Mouse (Mus musculus) CH12.LX (cell line): Measurements from ENCODE around the gene Hsd17b7. TPM values are rescaled to one million over a fixed set of nuclear protein-coding genes. Genes with fewer than 3 reads are reported as not detected.

ENCODE experiments used
- DNase-seq: peaks from one replicate; pipeline ENCODE4 v3.0.0-alpha.2; 2013; ENCODE audit errors: extremely low read depth
- H3K27ac ChIP-seq: 2 replicates; pipeline ENCODE4 v1.5.1; 2012; ENCODE audit warnings: low read depth, mild to moderate bottlenecking, control low read depth, moderate library complexity; ENCODE audit not compliant: insufficient read depth
- H3K27me3 ChIP-seq: replicated peaks from 2 replicates; pipeline ENCODE3; 2012; ENCODE audit warnings: inconsistent platforms
- H3K36me3 ChIP-seq, 2 experiments: replicated peaks in 1 of 2; 2 replicates each; pipeline versions ENCODE3 to v1.6.1; 2012; ENCODE audit warnings: inconsistent platforms in 1 of 2, low read length in 1 of 2, mild to moderate bottlenecking in 1 of 2, mixed read lengths in 1 of 2, moderate library complexity in 1 of 2; ENCODE audit not compliant: control insufficient read depth in 1 of 2, insufficient read depth in 1 of 2
- H3K4me1 ChIP-seq, 2 experiments: 2 replicates each; pipeline ENCODE4 v1.6.1; 2012; ENCODE audit warnings: inconsistent platforms in 1 of 2, moderate library complexity in 1 of 2; ENCODE audit not compliant: insufficient read depth in 2 of 2, control insufficient read depth in 1 of 2
- H3K4me2 ChIP-seq: 2 replicates; pipeline ENCODE4 v1.6.1; 2012; ENCODE audit warnings: low read depth, mild to moderate bottlenecking, control low read depth; ENCODE audit not compliant: poor library complexity, insufficient read depth, severe bottlenecking
- H3K4me3 ChIP-seq, 3 experiments: fragments of 150-350 bp in 1 of 3; sonication (generic) in 1 of 3; replicated peaks in 1 of 3; 2 replicates each; pipeline versions ENCODE3 to v1.5.1; 2011 to 2012; ENCODE audit warnings: low read depth in 2 of 3, low read length in 2 of 3, mild to moderate bottlenecking in 2 of 3, moderate library complexity in 2 of 3, control low read depth in 1 of 3, improper control_type of control experiment in 1 of 3, inconsistent platforms in 1 of 3, mixed read lengths in 1 of 3; ENCODE audit not compliant: poor library complexity in 1 of 3
- H3K79me2 ChIP-seq: replicated peaks from 2 replicates; pipeline ENCODE4 v1.6.1; 2012; ENCODE audit warnings: mild to moderate bottlenecking, moderate library complexity; ENCODE audit not compliant: control insufficient read depth, poor library complexity, insufficient read depth, severe bottlenecking; ENCODE audit errors: extremely low read depth
- H3K9ac ChIP-seq: 2 replicates; pipeline ENCODE4 v1.6.1; 2012; ENCODE audit warnings: low read depth, mild to moderate bottlenecking, control low read depth, moderate library complexity; ENCODE audit not compliant: insufficient read depth
- H3K9me3 ChIP-seq: replicated peaks from 2 replicates; pipeline ENCODE3; 2012; ENCODE audit warnings: low read length, inconsistent platforms, mixed read lengths
- BHLHE40 ChIP-seq: IDR thresholded peaks from 2 replicates; pipeline ENCODE4 v1.6.1; 2011; ENCODE audit warnings: mild to moderate bottlenecking, low read depth, low read length, improper control_type of control experiment
- CHD1 ChIP-seq: IDR thresholded peaks from 2 replicates; pipeline ENCODE4 v1.6.1; 2012; ENCODE audit warnings: low read depth, low read length, improper control_type of control experiment, inconsistent platforms
- CHD2 ChIP-seq: IDR thresholded peaks from 2 replicates; pipeline ENCODE4 v1.6.1; 2011; ENCODE audit warnings: low read length, improper control_type of control experiment
- CTCF ChIP-seq, 2 experiments: IDR thresholded peaks in 1 of 2; conservative IDR thresholded peaks in 1 of 2; 2 replicates each; pipeline ENCODE4 v1.5.1; 2011 to 2012; ENCODE audit warnings: low read depth in 2 of 2, low read length in 2 of 2, improper control_type of control experiment in 1 of 2, inconsistent platforms in 1 of 2, mild to moderate bottlenecking in 1 of 2, moderate library complexity in 1 of 2
- E2F4 ChIP-seq: IDR thresholded peaks from 2 replicates; pipeline ENCODE4 v1.6.1; 2011; ENCODE audit warnings: low read depth, low read length, improper control_type of control experiment; ENCODE audit not compliant: insufficient replicate concordance
- ELF1 ChIP-seq: IDR thresholded peaks from 2 replicates; pipeline ENCODE4 v1.6.1; 2014; ENCODE audit warnings: low read depth, mild to moderate bottlenecking, inconsistent platforms, low read length, improper control_type of control experiment
- EP300 ChIP-seq: IDR thresholded peaks from 2 replicates; pipeline ENCODE4 v1.6.1; 2011; ENCODE audit warnings: low read length, improper control_type of control experiment
- ETS1 ChIP-seq: conservative IDR thresholded peaks from 2 replicates; pipeline ENCODE4 v1.6.1; 2012; ENCODE audit warnings: low read depth, mild to moderate bottlenecking, inconsistent platforms, low read length, improper control_type of control experiment, moderate library complexity
- GABPA ChIP-seq: IDR thresholded peaks from 2 replicates; pipeline ENCODE4 v1.6.1; 2012; ENCODE audit warnings: low read depth, low read length, improper control_type of control experiment, inconsistent platforms; ENCODE audit not compliant: insufficient replicate concordance
- HCFC1 ChIP-seq: IDR thresholded peaks from 2 replicates; pipeline ENCODE4 v1.6.1; 2012; ENCODE audit warnings: low read depth, mild to moderate bottlenecking, inconsistent platforms, low read length, improper control_type of control experiment
- IRF4 ChIP-seq: IDR thresholded peaks from 2 replicates; pipeline ENCODE4 v1.6.1; 2014; ENCODE audit warnings: low read depth, mild to moderate bottlenecking, inconsistent platforms, low read length, improper control_type of control experiment
- JUND ChIP-seq: conservative IDR thresholded peaks from 2 replicates; pipeline ENCODE4 v1.6.1; 2011; ENCODE audit warnings: low read depth, low read length, improper control_type of control experiment
- KAT2A ChIP-seq: IDR thresholded peaks from 2 replicates; pipeline ENCODE4 v1.6.1; 2012; ENCODE audit warnings: low read length, improper control_type of control experiment, inconsistent platforms; ENCODE audit not compliant: insufficient replicate concordance
- MAX ChIP-seq: IDR thresholded peaks from 2 replicates; pipeline ENCODE4 v1.6.1; 2011; ENCODE audit warnings: low read length, improper control_type of control experiment
- MAZ ChIP-seq: IDR thresholded peaks from 2 replicates; pipeline ENCODE4 v1.6.1; 2012; ENCODE audit warnings: low read depth, mild to moderate bottlenecking, inconsistent platforms, low read length, improper control_type of control experiment, moderate library complexity
- MEF2A ChIP-seq: IDR thresholded peaks from 2 replicates; pipeline ENCODE4 v1.6.1; 2014; ENCODE audit warnings: low read depth, mild to moderate bottlenecking, inconsistent platforms, low read length, improper control_type of control experiment, borderline replicate concordance
- MXI1 ChIP-seq: IDR thresholded peaks from 2 replicates; pipeline ENCODE4 v1.6.1; 2011; ENCODE audit warnings: mild to moderate bottlenecking, low read depth, low read length, improper control_type of control experiment
- MYC ChIP-seq: IDR thresholded peaks from 2 replicates; pipeline ENCODE4 v1.6.1; 2011; ENCODE audit warnings: low read depth, mild to moderate bottlenecking, improper control_type of control experiment, low read length
- NELFE ChIP-seq: IDR thresholded peaks from 2 replicates; pipeline ENCODE4 v1.6.1; 2011; ENCODE audit warnings: low read depth, low read length, improper control_type of control experiment
- PAX5 ChIP-seq: IDR thresholded peaks from 2 replicates; pipeline ENCODE4 v1.6.1; 2012; ENCODE audit warnings: low read length, inconsistent platforms, mixed read lengths
- POLR2A ChIP-seq: IDR thresholded peaks from 2 replicates; pipeline ENCODE4 v1.6.1; 2011; ENCODE audit warnings: low read depth, mild to moderate bottlenecking, improper control_type of control experiment, low read length
- POLR2AphosphoS2 ChIP-seq: IDR thresholded peaks from 2 replicates; pipeline ENCODE4 v1.6.1; 2011; ENCODE audit warnings: low read depth, low read length, improper control_type of control experiment
- RAD21 ChIP-seq: IDR thresholded peaks from 2 replicates; pipeline ENCODE4 v1.6.1; 2011; ENCODE audit warnings: low read depth, mild to moderate bottlenecking, low read length, improper control_type of control experiment, moderate library complexity
- RCOR1 ChIP-seq: conservative IDR thresholded peaks from 2 replicates; pipeline ENCODE4 v1.6.1; 2012; ENCODE audit warnings: low read depth, mild to moderate bottlenecking, inconsistent platforms, low read length, improper control_type of control experiment
- SMC3 ChIP-seq: IDR thresholded peaks from 2 replicates; pipeline ENCODE4 v1.6.1; 2011; ENCODE audit warnings: low read depth, low read length, improper control_type of control experiment
- TBP ChIP-seq: conservative IDR thresholded peaks from 2 replicates; pipeline ENCODE4 v1.6.1; 2011; ENCODE audit warnings: low read depth, low read length, improper control_type of control experiment
- TCF12 ChIP-seq: IDR thresholded peaks from 2 replicates; pipeline ENCODE4 v1.6.1; 2014; ENCODE audit warnings: low read depth, mild to moderate bottlenecking, inconsistent platforms, low read length, improper control_type of control experiment
- UBTF ChIP-seq: IDR thresholded peaks from 2 replicates; pipeline ENCODE4 v1.6.1; 2012; ENCODE audit warnings: low read depth, mild to moderate bottlenecking, inconsistent platforms, low read length, improper control_type of control experiment, moderate library complexity
- USF1 ChIP-seq: IDR thresholded peaks from 2 replicates; pipeline ENCODE4 v1.6.1; 2014; ENCODE audit warnings: low read depth, mild to moderate bottlenecking, inconsistent platforms, low read length, improper control_type of control experiment
- ZC3H11A ChIP-seq: IDR thresholded peaks from 2 replicates; pipeline ENCODE4 v1.6.1; 2012; ENCODE audit warnings: low read depth, mild to moderate bottlenecking, inconsistent platforms, low read length, improper control_type of control experiment
- ZKSCAN1 ChIP-seq: IDR thresholded peaks from 2 replicates; pipeline ENCODE4 v1.6.1; 2012; ENCODE audit warnings: low read depth, inconsistent platforms, low read length, improper control_type of control experiment, borderline replicate concordance
- ZMIZ1 ChIP-seq: IDR thresholded peaks from 2 replicates; pipeline ENCODE4 v1.6.1; 2012; ENCODE audit warnings: low read depth, mild to moderate bottlenecking, inconsistent platforms, low read length, improper control_type of control experiment
- dilution Hi-C: fragments of 300-500 bp; cut with MboI; formaldehyde crosslinking; loops from 2 replicates; pipeline ENCODE4 v1.14.3; 2020; ENCODE audit warnings: low sequenced_read_pairs; ENCODE audit not compliant: extremely low pct_unique_long_range_greater_than_20kb, extremely low pct_ligation_motif_present
- in situ Hi-C: fragments of 300-500 bp; cut with MboI; formaldehyde crosslinking; loops from 3 replicates; pipeline ENCODE4 v1.14.3; 2019; ENCODE audit warnings: low sequenced_read_pairs, low pct_ligation_motif_present, low pct_unique_long_range_greater_than_20kb, mixed read lengths
- polyA plus RNA-seq: library from polyadenylated mRNA; unstranded; fragments of >175 nt; gene quantifications from 2 replicates; pipeline ENCODE4 v1.2.1, GENCODE M21; 2012; ENCODE audit warnings: low read depth; ENCODE audit not compliant: insufficient read length
- total RNA-seq, 2 experiments: library from RNA; depleted of rRNA; stranded (reverse); fragments of 300-350 nt in 1 of 2; fragments of >200 nt in 1 of 2; gene quantifications; 2 replicates each; pipeline ENCODE4 v1.2.3; 2012 to 2014

Gene Hsd17b7
- total and polyA plus RNA-seq, 3 experiments: 7.5 to 29.7 (median 13.9) TPM

DNA sequence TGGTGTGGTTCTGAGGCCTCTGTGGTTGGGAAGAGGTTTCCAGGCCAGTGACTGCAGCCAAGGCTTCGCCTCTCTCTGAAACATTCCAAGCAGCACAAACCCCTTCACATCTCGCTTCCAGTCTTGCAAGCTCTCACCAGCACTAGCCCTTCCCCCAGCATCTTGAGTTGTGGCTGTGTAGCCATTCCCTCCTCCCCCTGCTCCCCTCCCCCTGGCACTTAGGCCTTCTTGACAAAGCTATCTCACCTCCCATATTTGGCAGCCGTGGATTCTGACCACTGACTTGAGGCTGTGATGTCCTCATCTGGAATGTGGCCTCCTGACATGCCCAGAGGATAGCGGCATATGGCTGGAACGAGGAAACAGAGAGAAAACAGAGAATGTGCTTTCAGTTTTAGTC, 37.5 kb upstream of the Hsd17b7 start:
- Histone ChIP-seq H3K79me2 (no peaks in the 10 kb centered on the region), H3K9ac (no peak overlapping the region), H3K4me2 (peak overlapping the region; percentile 38; the same call in 1 of the 2 replicates), H3K9me3 (no peaks in the 10 kb centered on the region), H3K4me3 (no peak overlapping the region), H3K27me3 (peaks cover 3% of the 10 kb centered on the region), H3K27ac (no peak overlapping the region), H3K4me1 (peaks cover 7 to 30% of the 10 kb centered on the region in 2 experiments), H3K36me3 (no peaks in the 10 kb centered on the region)
- TF ChIP-seq RCOR1 (no peak), ZC3H11A (no peak), JUND (no peak), KAT2A (no peak), ZMIZ1 (no peak), MAZ (no peak), TBP (no peak), PAX5 (no peak), CHD2 (no peak), MAX (no peak), MXI1 (no peak), ELF1 (no peak), RAD21 (no peak), GABPA (no peak), CHD1 (no peak)
- DNase-seq: no peak
- dilution Hi-C loops: no loop called here
- in situ Hi-C loops: no loop called here

DNA sequence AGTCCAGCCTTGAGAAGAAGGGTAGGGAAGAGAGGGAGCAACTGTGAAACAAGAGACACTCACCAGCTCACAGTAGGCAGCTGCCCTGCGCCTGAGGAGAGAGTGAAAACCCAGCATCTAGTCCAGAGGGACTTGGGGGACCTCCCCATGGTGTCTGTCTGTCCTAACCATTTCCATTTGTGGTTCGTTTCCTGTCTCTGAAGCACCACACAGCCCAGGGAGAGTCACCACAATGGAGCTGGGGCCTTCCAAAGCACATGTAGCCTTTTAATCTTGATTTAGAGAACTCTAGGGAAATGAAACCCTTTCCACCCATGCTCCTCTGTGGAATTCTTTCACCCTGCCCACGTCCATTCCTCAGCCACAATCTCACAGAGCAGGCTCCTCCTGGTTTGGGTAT, 36.3 kb upstream of the Hsd17b7 start:
- Histone ChIP-seq H3K27ac (no peak overlapping the region), H3K4me1 (peaks cover 7 to 30% of the 10 kb centered on the region in 2 experiments), H3K9ac (no peak overlapping the region), H3K4me2 (no peak overlapping the region), H3K4me3 (no peak overlapping the region), H3K9me3 (no peaks in the 10 kb centered on the region), H3K27me3 (peaks cover 5% of the 10 kb centered on the region), H3K36me3 (no peaks in the 10 kb centered on the region), H3K79me2 (no peaks in the 10 kb centered on the region)
- peak; percentile 66 for DNase-seq
- dilution Hi-C loops (no loop called here), in situ Hi-C loops (no loop called here)
- TF ChIP-seq RCOR1 (0 out of 2 replicates have a peak, but pooled peaks have one; percentile 21), KAT2A (0 out of 2 replicates have a peak, but pooled peaks have one; percentile 19), NELFE (no peak), IRF4 (peak; percentile 51), ELF1 (no peak), TBP (no peak), ETS1 (peak; percentile 62), HCFC1 (no peak), BHLHE40 (peak; percentile 77), PAX5 (no peak), CHD1 (no peak), UBTF (no peak), RAD21 (no peak), TCF12 (peak; percentile 18; the same call in 1 of the 2 replicates), EP300 (peak; percentile 70), GABPA (no peak), MYC (0 out of 2 replicates have a peak, but pooled peaks have one; percentile 33), MXI1 (no peak), ZMIZ1 (no peak), SMC3 (no peak), MAZ (0 out of 2 replicates have a peak, but pooled peaks have one; percentile 23), E2F4 (no peak), CTCF (conservative IDR thresholded peaks at IDR 0.05 in 1 of 2, IDR thresholded peaks at IDR 0.05 in 1 of 2; ENCODE audit: low read depth in 2 of 2, low read length in 2 of 2) (no peak), POLR2AphosphoS2 (no peak), ZKSCAN1 (no peak), USF1 (no peak), ZC3H11A (no peak), POLR2A (no peak), MEF2A (peak; percentile 54; the same call in 1 of the 2 replicates)
